Comparison of ENCODE assay signal across 14 mouse cellular contexts in genomic region chr11:117434056-117434455, GRCm38 (mm10). TPM values are rescaled to one million over a fixed set of nuclear protein-coding genes. Genes with fewer than 3 reads are reported as not detected.
DNase-seq lines count a peak whose midpoint lies in the region; ATAC-seq and TF ChIP-seq lines count a peak whose summit lies in the region.
"Had no signal": no experiment of that assay in that cellular context is flagged by ENCODE, and none has a peak within 500 bp of the region (broad histone marks: within the 10 kb centered on the region; RNA-seq: fewer than 3 reads in every experiment).

No protein-coding gene starts in this region.

- no peak overlapping the region for H3K9ac ChIP-seq in stomach, postnatal 0 days (ENCODE audit: low read length)
- H3K9ac ChIP-seq: limb, embryonic 13.5 days had no signal

- DNase-seq in adrenal gland, postnatal 14 days = peak; percentile 45
- no peak for DNase-seq in adrenal gland, adult 18-20 months (ENCODE audit: low spot score in 2 of 2)
- DNase-seq in left cerebral cortex, adult 2 months (ENCODE audit: extremely low spot score in 1 of 2, low spot score in 2 of 2) = no peak
- no peak for DNase-seq in left cerebral cortex, postnatal 36 days (ENCODE audit: low spot score in 2 of 2)
- DNase-seq in thymus, postnatal 4 days = peak; percentile 50
- DNase-seq in thymus, adult 18-20 months = no peak
- DNase-seq in stomach, postnatal 0 days (ENCODE audit: low spot score) = no peak
- no peak for DNase-seq in heart, adult 9 months (ENCODE audit: low spot score in 2 of 2)
- DNase-seq: adrenal gland, adult 2 months; cerebellum, postnatal 25 days had no signal

- H3K9me3 ChIP-seq in stomach, postnatal 0 days (ENCODE audit: control insufficient read depth, low read length) = no peaks in the 10 kb centered on the region

- no peaks in the 10 kb centered on the region; the same call in 1 of the 2 replicates for H3K27me3 ChIP-seq in stomach, postnatal 0 days (ENCODE audit: control insufficient read depth, insufficient read depth, low read length)

- no peak for ATAC-seq in stomach, postnatal 0 days (ENCODE audit: low FRiP score, low TSS enrichment)

- H3K27ac ChIP-seq in left cerebral cortex, adult 2 months = no peak overlapping the region
- no peak overlapping the region for H3K27ac ChIP-seq in stomach, postnatal 0 days (replicated peaks)
- H3K27ac ChIP-seq: limb, embryonic 13.5 days had no signal

- intact Hi-C loops in left cerebral cortex, adult 2 months (cut with DNase I) = no loop called here
- intact Hi-C loops in left cerebral cortex, postnatal 36 days (cut with DNase I) = no loop called here

- no peak overlapping the region for H3K4me2 ChIP-seq in stomach, postnatal 0 days (replicated peaks; ENCODE audit: low read depth)
- H3K4me2 ChIP-seq: limb, embryonic 13.5 days had no signal

- no peak overlapping the region for H3K4me3 ChIP-seq in left cerebral cortex, adult 2 months
- H3K4me3 ChIP-seq in stomach, postnatal 0 days (ENCODE audit: low read depth, low read length) = no peak overlapping the region
- H3K4me3 ChIP-seq: limb, embryonic 13.5 days had no signal

- no peaks in the 10 kb centered on the region for H3K4me1 ChIP-seq in stomach, postnatal 0 days (replicated peaks; ENCODE audit: control insufficient read depth, insufficient read depth)

- H3K36me3 ChIP-seq in stomach, postnatal 0 days (ENCODE audit: control insufficient read depth, insufficient read depth, low read length) = no peaks in the 10 kb centered on the region
- H3K36me3 ChIP-seq: limb, embryonic 13.5 days had no signal

- TF ChIP-seq CTCF in left cerebral cortex, adult 2 months (IDR thresholded peaks at IDR 0.05) = peak; percentile 45
- peak; percentile 66 for TF ChIP-seq CTCF in stomach, postnatal 0 days (IDR thresholded peaks at IDR 0.05; ENCODE audit: low read depth)

- no peak for TF ChIP-seq EP300 in stomach, postnatal 0 days (optimal IDR thresholded peaks at IDR 0.05)

RNA-seq across cellular contexts. Expression of gene Gm11733, which starts 50.1 kb away (rescaled TPM):
- not detected in 2 replicates for total RNA-seq in adrenal gland, postnatal 14 days (2021)
- total RNA-seq in adrenal gland, adult 18-20 months (2021) = not detected
- total RNA-seq in left cerebral cortex, adult 2 months (2021) = under 1 TPM in 1 of 2 experiments, not detected in 1; 0.18 TPM
- under 1 TPM in 1 of 2 experiments, not detected in 1; 0.22 TPM for total RNA-seq in left cerebral cortex, postnatal 36 days (2021)
- polyA plus RNA-seq in stomach, postnatal 0 days (2015; fragmentation: Nextera tagmentation; extraction: Ambion mirVana) = not detected in 2 replicates
- total RNA-seq: adrenal gland, adult 2 months; gastrocnemius, adult 8-10 months; heart, postnatal 25 days had no signal
- polyA plus RNA-seq: adrenal gland, adult 2 months; kidney, embryonic 16.5 days; limb, embryonic 13.5 days had no signal

Comparison
In these comparisons a context has a peak if more than half of its experiments do, and no peak if none do; other contexts are left out.
1. DNase-seq: peak in adrenal gland, postnatal 14 days (single experiment) and thymus, postnatal 4 days (single experiment); none in adrenal gland, adult 18-20 months (0 of 2), left cerebral cortex, adult 2 months (0 of 2), left cerebral cortex, postnatal 36 days (0 of 2), thymus, adult 18-20 months (0 of 2), stomach, postnatal 0 days (single experiment) and heart, adult 9 months (0 of 2).